Mouse (Mus musculus) testis, adult 2 months (tissue): ENCODE measurements around the gene Cpvl. TPM values are rescaled to one million over a fixed set of nuclear protein-coding genes. Genes with fewer than 3 reads are reported as not detected.

Experiments
- H3K27ac ChIP-seq: fragments of 200-500 bp; 2 replicates; pipeline ENCODE4 v1.5.1; 2012; ENCODE audit warnings: low read depth, low read length; ENCODE audit not compliant: control insufficient read depth, insufficient read depth
- H3K27me3 ChIP-seq: fragments of 200-500 bp; 2 replicates; pipeline ENCODE4 v1.6.1; 2012; ENCODE audit warnings: mild to moderate bottlenecking, low read length, moderate library complexity; ENCODE audit not compliant: control insufficient read depth, insufficient read depth
- H3K36me3 ChIP-seq: fragments of 200-500 bp; 2 replicates; pipeline ENCODE4 v1.6.1; 2012; ENCODE audit warnings: mild to moderate bottlenecking, low read length; ENCODE audit not compliant: control insufficient read depth, insufficient read depth
- H3K4me1 ChIP-seq: fragments of 200-500 bp; 2 replicates; pipeline ENCODE4 v1.6.1; 2012; ENCODE audit warnings: low read length; ENCODE audit not compliant: control insufficient read depth, insufficient read depth
- H3K4me3 ChIP-seq: fragments of 200-500 bp; 2 replicates; pipeline ENCODE4 v1.5.1; 2012; ENCODE audit warnings: low read depth, mild to moderate bottlenecking, low read length, moderate library complexity, mixed read lengths; ENCODE audit not compliant: control insufficient read depth
- CTCF ChIP-seq: fragments of 200-500 bp; IDR thresholded peaks from 2 replicates; pipeline ENCODE4 v1.5.1; 2012; ENCODE audit warnings: low read depth, mild to moderate bottlenecking, inconsistent platforms, low read length, moderate library complexity; ENCODE audit not compliant: control insufficient read depth, insufficient read depth, insufficient replicate concordance
- POLR2A ChIP-seq: fragments of 200-500 bp; IDR thresholded peaks from 2 replicates; pipeline ENCODE4 v1.6.1; 2012; ENCODE audit warnings: low read depth, mild to moderate bottlenecking, inconsistent platforms, low read length, moderate library complexity; ENCODE audit not compliant: control insufficient read depth
- polyA plus RNA-seq: library from polyadenylated mRNA; depleted of rRNA; stranded (reverse); fragments of >200 nt; gene quantifications from 2 replicates; pipeline ENCODE4 v1.2.3, GENCODE M21; 2012

The Cpvl gene
- polyA plus RNA-seq, 1 experiment: 18.9 TPM

- no peaks in the 10 kb centered on the region for H3K36me3 ChIP-seq
- no peaks in the 10 kb centered on the region for H3K27me3 ChIP-seq
- no peaks in the 10 kb centered on the region for H3K4me1 ChIP-seq
- TF ChIP-seq CTCF: no peak
- TF ChIP-seq POLR2A: no peak
- no peak overlapping the region for H3K27ac ChIP-seq
- H3K4me3 ChIP-seq: no peak overlapping the region
Observed at GRCm38 (mm10) chr6:53917026-53917558, 61.4 kb downstream of the Cpvl start.

- Histone ChIP-seq H3K4me3 (no peak overlapping the region), H3K4me1 (no peaks in the 10 kb centered on the region)
- TF ChIP-seq CTCF: no peak
- TF ChIP-seq POLR2A: no peak
Observed at GRCm38 (mm10) chr6:53915347-53915746, 63.1 kb downstream of the Cpvl start.

GRCm38 (mm10) chr6:53913151-53913550 is 65.3 kb downstream of the Cpvl start:
- no peaks in the 10 kb centered on the region for H3K4me1 ChIP-seq
- no peak overlapping the region for H3K27ac ChIP-seq
- no peaks in the 10 kb centered on the region for H3K27me3 ChIP-seq
- H3K4me3 ChIP-seq: no peak overlapping the region
- no peaks in the 10 kb centered on the region for H3K36me3 ChIP-seq
- no peak for TF ChIP-seq POLR2A
- TF ChIP-seq CTCF: no peak

More at GRCm38 (mm10) chr6:53915347-53915746, 63.1 kb downstream of the Cpvl start:
- Histone ChIP-seq H3K36me3 (no peaks in the 10 kb centered on the region), H3K27me3 (no peaks in the 10 kb centered on the region), H3K27ac (no peak overlapping the region)

GRCm38 (mm10) chr6:53912112-53912782 is 66.2 kb downstream of the Cpvl start:
- no peak overlapping the region for H3K4me3 ChIP-seq
- no peaks in the 10 kb centered on the region for H3K27me3 ChIP-seq
- H3K27ac ChIP-seq: no peak overlapping the region
- no peaks in the 10 kb centered on the region for H3K4me1 ChIP-seq
- H3K36me3 ChIP-seq: no peaks in the 10 kb centered on the region
- no peak for TF ChIP-seq CTCF
- TF ChIP-seq POLR2A: no peak

- no peaks in the 10 kb centered on the region for H3K27me3 ChIP-seq
- no peaks in the 10 kb centered on the region for H3K36me3 ChIP-seq
- TF ChIP-seq CTCF (no peak), POLR2A (no peak)
- no peak overlapping the region for H3K4me3 ChIP-seq
- H3K4me1 ChIP-seq: no peaks in the 10 kb centered on the region
- no peak overlapping the region for H3K27ac ChIP-seq
Observed at GRCm38 (mm10) chr6:53909986-53910385, 68.5 kb downstream of the Cpvl start.

- no peak overlapping the region for H3K27ac ChIP-seq
- no peaks in the 10 kb centered on the region for H3K27me3 ChIP-seq
- TF ChIP-seq POLR2A (no peak), CTCF (no peak)
- no peaks in the 10 kb centered on the region for H3K4me1 ChIP-seq
- H3K4me3 ChIP-seq: no peak overlapping the region
- H3K36me3 ChIP-seq: no peaks in the 10 kb centered on the region
Observed at GRCm38 (mm10) chr6:53909446-53909845, 69.0 kb downstream of the Cpvl start.

- no peak for TF ChIP-seq POLR2A
- TF ChIP-seq CTCF: no peak
- Histone ChIP-seq H3K4me3 (no peak overlapping the region), H3K27ac (no peak overlapping the region), H3K4me1 (no peaks in the 10 kb centered on the region), H3K36me3 (no peaks in the 10 kb centered on the region), H3K27me3 (no peaks in the 10 kb centered on the region)
Observed at GRCm38 (mm10) chr6:53906871-53907270, 71.6 kb downstream of the Cpvl start.
